Mouse (Mus musculus) G1E (cell line): ENCODE data around the gene Pus10. TPM values are rescaled to one million over a fixed set of nuclear protein-coding genes. Genes with fewer than 3 reads are reported as not detected.

Experiments used
- ATAC-seq: 2 replicates; pipeline ENCODE4 v1.8.0; 2016; ENCODE audit warnings: mild to moderate bottlenecking; ENCODE audit not compliant: insufficient number of reproducible peaks, poor library complexity, low FRiP score, severe bottlenecking; ENCODE audit errors: extremely low read depth
- DNase-seq: peaks from one replicate; pipeline ENCODE4 v3.0.0; 2012; ENCODE audit warnings: low spot score
- H3K27me3 ChIP-seq: 2 replicates; pipeline ENCODE4 v1.6.1; 2012; ENCODE audit warnings: mild to moderate bottlenecking, low read length, inconsistent platforms; ENCODE audit not compliant: insufficient read depth
- H3K36me3 ChIP-seq: replicated peaks from 2 replicates; pipeline ENCODE3; 2012; ENCODE audit warnings: mild to moderate bottlenecking, inconsistent platforms
- H3K4me1 ChIP-seq: 2 replicates; pipeline ENCODE4 v1.6.1; 2012; ENCODE audit warnings: low read depth, low read length, inconsistent platforms, mixed read lengths; ENCODE audit not compliant: insufficient read depth
- H3K4me3 ChIP-seq: 2 replicates; pipeline ENCODE4 v1.5.1; 2012; ENCODE audit warnings: low read depth, mild to moderate bottlenecking, inconsistent platforms, low read length, moderate library complexity, mixed read lengths
- H3K9me3 ChIP-seq: replicated peaks from 2 replicates; pipeline ENCODE4 v1.6.1; 2012; ENCODE audit warnings: inconsistent platforms
- CTCF ChIP-seq: IDR thresholded peaks from 2 replicates; pipeline ENCODE4 v1.5.1; 2012; ENCODE audit warnings: low read depth, low read length, inconsistent platforms, mixed read lengths
- GATA1 ChIP-seq: IDR thresholded peaks from 2 replicates; pipeline ENCODE4 v1.6.1; 2012; ENCODE audit warnings: borderline replicate concordance, low read length, inconsistent platforms, mixed read lengths
- GATA2 ChIP-seq: IDR thresholded peaks from 2 replicates; pipeline ENCODE4 v1.6.1; 2012; ENCODE audit warnings: low read depth, low read length, inconsistent platforms, borderline replicate concordance
- POLR2AphosphoS5 ChIP-seq: IDR thresholded peaks from 2 replicates; pipeline ENCODE4 v1.6.1; 2012; ENCODE audit warnings: low read depth, low read length, inconsistent platforms; ENCODE audit not compliant: insufficient replicate concordance
- TAL1 ChIP-seq: conservative IDR thresholded peaks from 2 replicates; pipeline ENCODE4 v1.6.1; 2012; ENCODE audit warnings: low read depth, low read length, inconsistent platforms, mixed read lengths
- polyA plus RNA-seq: library from polyadenylated mRNA; stranded (reverse); fragments of >175 nt; gene quantifications from 2 replicates; pipeline ENCODE4 v1.2.3, GENCODE M21; 2012
- total RNA-seq, 2 experiments: library from RNA; stranded (forward) in 1 of 2; stranded (reverse) in 1 of 2; fragments of 200-1000 nt in 1 of 2; fragments of >200 nt in 1 of 2; fragmentation: Nextera tagmentation in 1 of 2; gene quantifications; 2 replicates each; pipeline ENCODE4 v1.2.3; 2014 to 2017

Gene Pus10
- total and polyA plus RNA-seq, 3 experiments = 7.0 to 50.9 (median 50.6) TPM

DNA sequence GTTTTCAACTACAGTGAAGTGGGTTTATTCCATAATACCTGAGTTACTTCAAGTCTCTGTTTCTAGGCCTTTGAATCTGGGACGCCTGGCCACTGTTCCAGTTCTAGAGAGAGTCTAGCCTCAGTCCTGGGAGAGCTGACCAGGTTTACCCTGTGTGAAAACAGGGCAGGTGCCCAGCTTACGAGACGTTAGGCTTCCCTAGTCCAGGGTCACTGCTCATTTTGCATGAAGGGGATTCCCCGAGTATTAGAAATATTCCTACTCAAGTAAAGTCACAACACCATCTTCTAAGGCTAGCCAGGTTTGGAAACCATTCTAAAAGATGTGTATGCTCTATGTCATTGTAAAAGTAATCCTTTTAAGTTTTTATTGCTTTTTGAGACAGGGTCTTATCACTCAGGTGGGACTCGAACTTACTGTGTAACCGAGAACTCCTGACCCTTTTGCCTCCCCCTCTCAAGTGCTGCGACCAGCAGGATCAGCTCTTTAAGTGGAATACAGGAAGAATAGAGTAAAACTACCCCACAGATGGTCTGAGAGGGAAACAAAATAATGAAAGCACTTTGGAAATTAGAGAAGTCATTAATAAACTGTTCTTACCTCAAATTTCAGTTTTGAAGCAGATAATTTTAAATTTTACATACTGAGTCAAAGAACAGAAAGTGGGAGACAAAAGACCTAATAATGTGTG lies 39.3 kb downstream of the Pus10 start:
- Histone ChIP-seq H3K27me3 (no peaks in the 10 kb centered on the region), H3K9me3 (no peaks in the 10 kb centered on the region), H3K4me3 (no peak overlapping the region), H3K4me1 (no peaks in the 10 kb centered on the region; the same call in 1 of the 2 replicates), H3K36me3 (peaks cover 68% of the 10 kb centered on the region)
- no peak for DNase-seq
- no peak for ATAC-seq
- TF ChIP-seq TAL1 (no peak), POLR2AphosphoS5 (no peak), GATA1 (no peak), GATA2 (no peak), CTCF (no peak)

DNA sequence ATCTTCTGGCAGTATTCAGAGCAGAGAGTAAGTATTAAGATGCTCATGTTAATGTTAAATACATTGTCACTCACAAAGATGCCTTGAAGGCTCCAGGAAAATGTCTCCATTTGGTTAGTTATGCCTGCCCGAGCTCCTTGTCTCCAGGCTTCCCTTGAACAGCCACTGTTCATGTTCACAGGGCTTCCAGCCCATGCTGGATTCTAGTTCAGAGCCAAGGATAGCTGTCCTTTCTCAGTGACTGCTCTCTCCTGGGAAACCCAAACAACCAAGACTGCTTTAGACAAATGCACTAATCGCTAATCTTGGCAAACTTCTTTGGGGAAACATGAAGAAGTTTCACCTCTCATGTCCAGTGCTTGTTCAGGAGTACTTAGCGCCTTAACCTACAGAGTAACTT lies 46.8 kb downstream of the Pus10 start:
- peaks cover 94% of the 10 kb centered on the region for H3K36me3 ChIP-seq
- H3K4me1 ChIP-seq = no peaks in the 10 kb centered on the region

DNA sequence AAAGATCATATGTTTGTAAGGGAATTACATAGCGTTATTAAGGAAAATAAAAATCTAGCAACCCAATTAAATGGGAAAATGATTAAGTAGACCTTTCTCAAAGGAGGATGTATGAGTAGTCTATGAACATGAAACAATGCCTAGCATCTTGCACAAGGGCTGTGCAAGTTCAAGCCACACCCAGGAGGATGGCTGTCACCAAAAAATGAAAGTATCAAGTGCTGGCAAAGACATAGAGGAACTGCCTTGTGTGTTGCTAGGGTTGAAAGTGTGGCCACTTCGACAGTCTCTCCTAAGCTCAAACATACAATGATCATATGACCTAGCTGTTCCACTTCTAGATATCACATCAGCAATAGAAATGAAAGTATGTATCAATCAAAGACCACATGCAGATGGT lies 53.4 kb downstream of the Pus10 start:
- H3K27me3 ChIP-seq = no peaks in the 10 kb centered on the region
- H3K4me3 ChIP-seq = no peak overlapping the region
- no peaks in the 10 kb centered on the region for H3K9me3 ChIP-seq
- no peak for TF ChIP-seq POLR2AphosphoS5
- TF ChIP-seq GATA1 = no peak
- TF ChIP-seq TAL1 = no peak
- TF ChIP-seq CTCF = no peak
- TF ChIP-seq GATA2 = no peak
- no peak for ATAC-seq
- no peak for DNase-seq
- H3K36me3 ChIP-seq = peaks cover 98% of the 10 kb centered on the region
- H3K4me1 ChIP-seq = peaks cover 7% of the 10 kb centered on the region; the same call in 1 of the 2 replicates

More for the DNA sequence above, 46.8 kb downstream of the Pus10 start:
- Histone ChIP-seq H3K9me3 (no peaks in the 10 kb centered on the region), H3K27me3 (no peaks in the 10 kb centered on the region), H3K4me3 (no peak overlapping the region)
- ATAC-seq = no peak
- no peak for DNase-seq
- TF ChIP-seq GATA1 (no peak), TAL1 (no peak), POLR2AphosphoS5 (no peak), GATA2 (no peak), CTCF (no peak)

DNA sequence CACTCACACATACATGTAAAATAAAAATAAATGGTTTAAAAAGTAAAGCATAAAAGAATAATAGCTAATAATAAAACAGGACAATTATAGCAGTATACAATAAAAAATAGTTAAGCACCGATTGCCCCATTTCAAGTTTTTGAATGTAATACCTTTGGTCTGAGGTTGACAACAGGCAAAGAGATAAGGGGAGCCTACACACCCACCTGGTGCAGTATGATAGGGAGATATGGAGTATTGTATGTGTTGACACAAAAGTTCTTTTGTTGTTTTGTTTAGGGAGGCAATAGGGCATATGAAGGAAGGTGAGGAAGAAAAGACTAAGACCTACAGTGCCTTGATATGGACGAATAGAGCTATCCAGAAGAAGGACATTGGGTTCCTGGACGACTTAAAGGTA lies 54.4 kb downstream of the Pus10 start:
- ATAC-seq (no peak), DNase-seq (no peak)
- Histone ChIP-seq H3K9me3 (no peaks in the 10 kb centered on the region), H3K27me3 (no peaks in the 10 kb centered on the region), H3K4me3 (no peak overlapping the region), H3K36me3 (peaks cover 95% of the 10 kb centered on the region), H3K4me1 (peaks cover 7% of the 10 kb centered on the region; the same call in 1 of the 2 replicates)
- TF ChIP-seq GATA2 = no peak
- no peak for TF ChIP-seq TAL1
- no peak for TF ChIP-seq CTCF
- no peak for TF ChIP-seq POLR2AphosphoS5
- no peak for TF ChIP-seq GATA1

DNA sequence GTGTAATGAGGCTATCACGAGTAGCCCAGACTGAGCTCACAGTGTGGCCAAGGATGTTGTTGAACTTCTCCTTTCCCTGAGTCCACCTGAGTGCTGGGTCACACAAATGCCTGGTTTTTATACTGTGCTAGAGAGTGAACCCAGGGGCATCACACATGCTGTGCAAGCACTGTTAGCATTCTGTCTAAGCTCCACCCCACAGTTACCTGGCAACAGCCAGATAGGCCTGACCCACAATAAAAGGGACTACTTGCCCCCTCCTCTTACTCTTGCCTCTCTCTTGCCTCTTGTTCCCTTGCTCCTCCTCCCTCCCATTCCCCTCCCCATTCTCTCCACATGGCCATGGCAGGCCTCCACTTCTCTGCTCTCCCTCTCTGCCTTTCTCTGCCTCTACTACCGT lies 56.9 kb downstream of the Pus10 start:
- Histone ChIP-seq H3K36me3 (peaks cover 94% of the 10 kb centered on the region), H3K9me3 (no peaks in the 10 kb centered on the region), H3K4me3 (no peak overlapping the region), H3K4me1 (peaks cover 7% of the 10 kb centered on the region; the same call in 1 of the 2 replicates), H3K27me3 (no peaks in the 10 kb centered on the region)
- TF ChIP-seq POLR2AphosphoS5 = no peak
- no peak for TF ChIP-seq GATA2
- no peak for TF ChIP-seq GATA1
- no peak for TF ChIP-seq TAL1
- TF ChIP-seq CTCF = no peak
- ATAC-seq (no peak), DNase-seq (no peak)

DNA sequence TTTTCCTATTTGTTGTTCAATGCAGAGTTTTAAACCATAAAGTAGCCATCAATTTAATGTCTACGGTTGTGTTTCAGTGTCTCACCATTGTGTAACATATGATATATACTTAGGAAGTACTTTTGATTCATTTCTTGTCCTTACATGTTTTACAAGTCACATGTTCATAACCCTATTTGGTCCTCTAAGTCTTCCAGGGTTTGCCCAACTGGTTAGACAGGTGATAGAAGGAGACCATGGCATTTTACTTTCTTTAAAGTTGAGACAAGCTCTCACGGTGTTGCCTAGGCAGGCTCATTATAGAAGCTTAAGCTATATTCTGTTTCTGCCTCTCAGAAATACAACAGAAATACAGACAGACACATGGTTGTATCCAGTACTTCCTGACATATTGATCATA lies 60.4 kb downstream of the Pus10 start:
- Histone ChIP-seq H3K27me3 (no peaks in the 10 kb centered on the region), H3K9me3 (no peaks in the 10 kb centered on the region), H3K36me3 (peaks cover 93% of the 10 kb centered on the region), H3K4me1 (peaks cover 5% of the 10 kb centered on the region; the same call in 1 of the 2 replicates), H3K4me3 (no peak overlapping the region)
- no peak for DNase-seq
- TF ChIP-seq GATA2 = no peak
- no peak for TF ChIP-seq CTCF
- TF ChIP-seq POLR2AphosphoS5 = no peak
- no peak for TF ChIP-seq TAL1
- no peak for TF ChIP-seq GATA1
- no peak for ATAC-seq
